Mouse (Mus musculus) G1E (cell line): ENCODE measurements around the gene Ccdc62.

ENCODE experiments used
- CTCF ChIP-seq: IDR thresholded peaks from 2 replicates; pipeline ENCODE4 v1.5.1; 2012; ENCODE audit warnings: low read depth, low read length, inconsistent platforms, mixed read lengths
- GATA1 ChIP-seq: IDR thresholded peaks from 2 replicates; pipeline ENCODE4 v1.6.1; 2012; ENCODE audit warnings: borderline replicate concordance, low read length, inconsistent platforms, mixed read lengths
- POLR2AphosphoS5 ChIP-seq: IDR thresholded peaks from 2 replicates; pipeline ENCODE4 v1.6.1; 2012; ENCODE audit warnings: low read depth, low read length, inconsistent platforms; ENCODE audit not compliant: insufficient replicate concordance
- TAL1 ChIP-seq: conservative IDR thresholded peaks from 2 replicates; pipeline ENCODE4 v1.6.1; 2012; ENCODE audit warnings: low read depth, low read length, inconsistent platforms, mixed read lengths

DNA sequence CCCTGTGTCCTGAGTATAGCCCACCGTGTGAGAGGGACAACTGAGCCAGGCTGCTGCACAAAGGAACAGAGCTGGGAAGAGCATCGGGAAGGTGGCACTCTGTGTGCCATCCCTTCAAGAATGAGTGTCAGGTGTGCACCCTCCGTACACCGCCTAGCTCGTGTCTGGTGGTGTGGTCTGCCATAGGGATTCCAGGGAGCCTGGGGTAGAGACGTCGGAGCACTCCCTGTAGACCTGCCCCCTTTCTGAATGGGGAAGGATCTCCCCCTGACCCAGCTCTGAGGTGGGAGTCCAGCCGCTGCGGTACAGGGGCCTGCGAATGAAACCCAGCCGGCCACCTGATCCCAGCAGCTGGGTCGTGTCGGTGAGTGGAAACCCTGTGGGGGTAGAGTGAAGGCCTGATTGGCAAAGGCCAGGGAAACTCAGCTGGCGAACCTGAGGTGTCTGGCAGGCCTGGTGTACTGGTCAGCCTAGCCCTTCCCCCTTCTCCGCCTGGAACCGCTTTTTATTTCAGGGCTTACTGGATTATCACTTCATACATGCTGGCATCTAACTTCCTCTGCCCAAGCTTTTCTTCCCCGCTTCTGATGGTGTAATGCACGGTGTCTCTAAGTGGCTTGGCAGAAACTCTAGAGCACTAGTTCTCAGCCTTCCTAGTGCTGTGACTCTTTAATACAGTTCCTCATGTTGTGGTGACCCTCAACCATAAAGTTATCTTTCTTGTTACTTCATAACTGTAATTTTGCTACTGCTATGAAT is 48.9 kb downstream of the Ccdc62 start:
- TF ChIP-seq GATA1 (no peak), CTCF (no peak), TAL1 (no peak), POLR2AphosphoS5 (no peak)
